27 mouse cellular contexts compared by ENCODE assay signal in the genomic region with DNA sequence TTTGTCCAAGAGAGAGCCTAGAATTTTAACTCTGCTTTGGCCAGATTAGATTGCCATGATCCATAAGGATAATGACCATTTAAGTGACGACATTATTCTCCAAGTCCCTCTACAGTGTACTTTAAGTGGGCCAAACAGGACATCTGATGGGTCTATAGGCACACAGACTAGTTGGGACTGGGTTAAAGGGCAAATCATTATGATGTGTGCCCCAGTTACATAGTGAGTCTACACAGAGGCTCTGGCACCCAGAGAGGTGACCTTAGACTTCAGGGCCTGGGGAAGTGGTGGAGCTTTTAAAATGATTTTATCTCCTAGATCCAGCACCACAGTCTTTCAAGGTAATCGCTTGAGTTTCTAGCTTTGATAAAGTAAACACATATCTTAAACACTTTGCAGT. TPM values are rescaled to one million over a fixed set of nuclear protein-coding genes. Genes with fewer than 3 reads are reported as not detected.
"Had no signal": no experiment of that assay in that cellular context is flagged by ENCODE, and none has a peak within 500 bp of the region (broad histone marks: within the 10 kb centered on the region; RNA-seq: fewer than 3 reads in every experiment).

No protein-coding gene starts in this region.

- H3K9ac ChIP-seq: embryonic facial prominence, embryonic 12.5 days; embryonic facial prominence, embryonic 13.5 days; embryonic facial prominence, embryonic 15.5 days; forebrain, embryonic 12.5 days; forebrain, embryonic 13.5 days; forebrain, embryonic 15.5 days; forebrain, postnatal 0 days had no signal

- H3K27me3 ChIP-seq: embryonic facial prominence, embryonic 12.5 days; embryonic facial prominence, embryonic 13.5 days; embryonic facial prominence, embryonic 15.5 days; forebrain, embryonic 12.5 days; forebrain, embryonic 13.5 days; forebrain, embryonic 15.5 days had no signal

- H3K27ac ChIP-seq: embryonic facial prominence, embryonic 10.5 days; embryonic facial prominence, embryonic 12.5 days; embryonic facial prominence, embryonic 13.5 days; embryonic facial prominence, embryonic 15.5 days; forebrain, embryonic 10.5 days; forebrain, embryonic 12.5 days; forebrain, embryonic 13.5 days; forebrain, embryonic 15.5 days; gastrocnemius, adult 2 months had no signal

- ATAC-seq: forebrain, embryonic 13.5 days; forebrain, embryonic 14.5 days; forebrain, embryonic 15.5 days; forebrain, embryonic 16.5 days; forebrain, postnatal 0 days had no signal

- H3K4me3 ChIP-seq: embryonic facial prominence, embryonic 10.5 days; embryonic facial prominence, embryonic 12.5 days; embryonic facial prominence, embryonic 13.5 days; embryonic facial prominence, embryonic 15.5 days; erythroblast, embryonic 14.5 days; forebrain, embryonic 10.5 days; forebrain, embryonic 12.5 days; forebrain, embryonic 13.5 days; forebrain, embryonic 15.5 days; gastrocnemius, adult 2 months had no signal

- H3K4me1 ChIP-seq: embryonic facial prominence, embryonic 10.5 days; embryonic facial prominence, embryonic 12.5 days; embryonic facial prominence, embryonic 13.5 days; embryonic facial prominence, embryonic 15.5 days; forebrain, embryonic 10.5 days; forebrain, embryonic 12.5 days; forebrain, embryonic 13.5 days; forebrain, embryonic 15.5 days had no signal

- H3K4me2 ChIP-seq: embryonic facial prominence, embryonic 12.5 days; embryonic facial prominence, embryonic 13.5 days; embryonic facial prominence, embryonic 15.5 days; forebrain, embryonic 12.5 days; forebrain, embryonic 13.5 days; forebrain, embryonic 15.5 days had no signal

- DNase-seq: cerebellum, adult 18-20 months; cerebellum, adult 2 months; cerebellum, adult 8-10 months; cerebellum, adult 9-10 months; cerebellum, adult 9-11 months; cerebellum, postnatal 14 days; cerebellum, postnatal 25 days; cerebellum, postnatal 36 days; embryo, embryonic 11 days; forebrain, postnatal 0 days; gastrocnemius, adult 2 months; gastrocnemius, postnatal 10 days; gastrocnemius, postnatal 14 days; gastrocnemius, postnatal 25 days; gastrocnemius, postnatal 36 days; heart, adult 18-20 months had no signal

- H3K36me3 ChIP-seq: embryonic facial prominence, embryonic 10.5 days; embryonic facial prominence, embryonic 12.5 days; embryonic facial prominence, embryonic 13.5 days; embryonic facial prominence, embryonic 15.5 days; forebrain, embryonic 10.5 days; forebrain, embryonic 12.5 days; forebrain, embryonic 15.5 days had no signal

- H3K9me3 ChIP-seq: embryonic facial prominence, embryonic 10.5 days; embryonic facial prominence, embryonic 12.5 days; embryonic facial prominence, embryonic 13.5 days; embryonic facial prominence, embryonic 15.5 days; forebrain, embryonic 10.5 days; forebrain, embryonic 12.5 days; forebrain, embryonic 13.5 days; forebrain, embryonic 15.5 days had no signal

RNA-seq across cellular contexts. Expression of a gene that starts 11.4 kb away (rescaled TPM):
- polyA plus RNA-seq: erythroblast, embryonic 14.5 days had no signal

RNA-seq across cellular contexts. Expression of a gene that starts 42.0 kb away (rescaled TPM):
- total RNA-seq: gastrocnemius, postnatal 36 days had no signal
- polyA plus RNA-seq: erythroblast, embryonic 14.5 days had no signal
